ENCODE assay signal across 26 mouse cellular contexts in genomic region chr1:55567801-55568360, GRCm38 (mm10).
DNase-seq lines count a peak whose midpoint lies in the region; ATAC-seq and TF ChIP-seq lines count a peak whose summit lies in the region.
"Had no signal": no experiment of that assay in that cellular context is flagged by ENCODE, and none has a peak within 500 bp of the region (broad histone marks: within the 10 kb centered on the region; RNA-seq: fewer than 3 reads in every experiment).

No protein-coding gene starts in this region.

- no peak for TF ChIP-seq POLR2A in lung, adult 2 months (IDR thresholded peaks at IDR 0.05; ENCODE audit: borderline replicate concordance, extremely low read depth, low read depth, low read length)

- H3K27me3 ChIP-seq in hindbrain, embryonic 15.5 days: no peaks in the 10 kb centered on the region
- H3K27me3 ChIP-seq in hindbrain, embryonic 11.5 days (ENCODE audit: control insufficient read depth, insufficient read depth, low read length): no peaks in the 10 kb centered on the region
- H3K27me3 ChIP-seq in lung, embryonic 14.5 days (ENCODE audit: insufficient read depth, low read length): no peaks in the 10 kb centered on the region
- no peaks in the 10 kb centered on the region for H3K27me3 ChIP-seq in neural tube, embryonic 13.5 days
- H3K27me3 ChIP-seq: embryonic facial prominence, embryonic 13.5 days; heart, embryonic 12.5 days; limb, embryonic 12.5 days had no signal

- H3K9ac ChIP-seq in hindbrain, embryonic 15.5 days: no peak overlapping the region
- no peak overlapping the region for H3K9ac ChIP-seq in hindbrain, embryonic 11.5 days (ENCODE audit: low read depth, low read length)
- H3K9ac ChIP-seq in lung, embryonic 14.5 days: no peak overlapping the region
- H3K9ac ChIP-seq in neural tube, embryonic 13.5 days: no peak overlapping the region
- H3K9ac ChIP-seq: embryonic facial prominence, embryonic 13.5 days; heart, embryonic 12.5 days; limb, embryonic 12.5 days; liver, postnatal 0 days had no signal

- H3K4me1 ChIP-seq in hindbrain, embryonic 15.5 days (replicated peaks): no peaks in the 10 kb centered on the region
- no peaks in the 10 kb centered on the region for H3K4me1 ChIP-seq in hindbrain, embryonic 11.5 days (replicated peaks; ENCODE audit: control insufficient read depth, insufficient read depth, low read length)
- no peaks in the 10 kb centered on the region for H3K4me1 ChIP-seq in lung, embryonic 14.5 days (ENCODE audit: insufficient read depth)
- peaks cover 7% of the 10 kb centered on the region for H3K4me1 ChIP-seq in lung, adult 2 months (ENCODE audit: control insufficient read depth, insufficient read depth, low read length)
- no peaks in the 10 kb centered on the region; the same call in 1 of the 2 replicates for H3K4me1 ChIP-seq in neural tube, embryonic 13.5 days (replicated peaks)
- H3K4me1 ChIP-seq: embryonic facial prominence, embryonic 13.5 days; limb, embryonic 12.5 days had no signal

- no peak for TF ChIP-seq CTCF in lung, embryonic 14.5 days (IDR thresholded peaks at IDR 0.05; ENCODE audit: low read depth)
- TF ChIP-seq CTCF in lung, adult 2 months (IDR thresholded peaks at IDR 0.05; ENCODE audit: insufficient read depth, low read length): no peak

- no peak for ATAC-seq in hindbrain, embryonic 15.5 days (ENCODE audit: low FRiP score, low read depth)
- no peak for ATAC-seq in hindbrain, embryonic 11.5 days (ENCODE audit: low FRiP score)
- ATAC-seq in lung, embryonic 14.5 days (ENCODE audit: insufficient read depth): peak; percentile 50; the same call in 1 of the 2 replicates
- ATAC-seq in neural tube, embryonic 13.5 days (ENCODE audit: low read depth): peak; percentile 69; the same call in 1 of the 2 replicates
- ATAC-seq: activated CD4-positive, CD25-positive, alpha-beta regulatory T cell, adult 4 months; forebrain, embryonic 16.5 days; intestine, postnatal 0 days; liver, postnatal 0 days had no signal

- WGBS in hindbrain, embryonic 15.5 days: 51% methylated on average over 5 of the region's 5 CpGs
- 66% methylated on average over 5 of the region's 5 CpGs for WGBS in hindbrain, embryonic 11.5 days
- 41% methylated on average over 5 of the region's 5 CpGs for WGBS in lung, embryonic 14.5 days
- 55% methylated on average over 5 of the region's 5 CpGs for WGBS in lung, adult 2 months
- WGBS in neural tube, embryonic 13.5 days: 61% methylated on average over 5 of the region's 5 CpGs

- no peak overlapping the region for H3K4me2 ChIP-seq in hindbrain, embryonic 15.5 days
- H3K4me2 ChIP-seq in hindbrain, embryonic 11.5 days (replicated peaks; ENCODE audit: low read depth, low read length): no peak overlapping the region
- H3K4me2 ChIP-seq in lung, embryonic 14.5 days: no peak overlapping the region
- H3K4me2 ChIP-seq in neural tube, embryonic 13.5 days: no peak overlapping the region
- H3K4me2 ChIP-seq: embryonic facial prominence, embryonic 13.5 days; heart, embryonic 12.5 days; limb, embryonic 12.5 days; liver, embryonic 11.5 days had no signal

- DNase-seq in hindbrain, embryonic 11.5 days (ENCODE audit: low spot score): no peak
- peak; percentile 65 for DNase-seq in lung, embryonic 14.5 days
- DNase-seq in lung, adult 2 months: no peak
- DNase-seq in neural tube, embryonic 10.5 days (ENCODE audit: extremely low spot score, low spot score): no peak
- DNase-seq in thymus, adult 18-20 months: no peak
- DNase-seq: adrenal gland, adult 8-10 months; cerebellum, adult 2 months; cerebellum, postnatal 25 days; gastrocnemius, postnatal 25 days; heart, adult 18-20 months; heart, postnatal 10 days; kidney, postnatal 36 days; liver, postnatal 0 days; midbrain, embryonic 14.5 days; right cerebral cortex, postnatal 14 days had no signal

- no peaks in the 10 kb centered on the region for H3K36me3 ChIP-seq in hindbrain, embryonic 15.5 days
- H3K36me3 ChIP-seq in hindbrain, embryonic 11.5 days (ENCODE audit: control insufficient read depth, insufficient read depth, low read length): no peaks in the 10 kb centered on the region
- no peaks in the 10 kb centered on the region for H3K36me3 ChIP-seq in lung, embryonic 14.5 days (ENCODE audit: insufficient read depth)
- no peaks in the 10 kb centered on the region for H3K36me3 ChIP-seq in neural tube, embryonic 13.5 days
- H3K36me3 ChIP-seq: embryonic facial prominence, embryonic 13.5 days; heart, embryonic 12.5 days; limb, embryonic 12.5 days had no signal

- no peaks in the 10 kb centered on the region for H3K9me3 ChIP-seq in hindbrain, embryonic 15.5 days
- H3K9me3 ChIP-seq in hindbrain, embryonic 11.5 days (ENCODE audit: control insufficient read depth, low read length): no peaks in the 10 kb centered on the region
- no peaks in the 10 kb centered on the region for H3K9me3 ChIP-seq in lung, embryonic 14.5 days (ENCODE audit: low read depth, low read length)
- no peaks in the 10 kb centered on the region for H3K9me3 ChIP-seq in neural tube, embryonic 13.5 days
- H3K9me3 ChIP-seq: embryonic facial prominence, embryonic 13.5 days; heart, embryonic 12.5 days; limb, embryonic 12.5 days had no signal

- H3K4me3 ChIP-seq in hindbrain, embryonic 15.5 days: no peak overlapping the region
- H3K4me3 ChIP-seq in hindbrain, embryonic 11.5 days (ENCODE audit: low read depth, low read length): no peak overlapping the region
- H3K4me3 ChIP-seq in lung, embryonic 14.5 days (ENCODE audit: low read depth, low read length): no peak overlapping the region
- no peak overlapping the region for H3K4me3 ChIP-seq in lung, adult 2 months (replicated peaks; ENCODE audit: extremely low read depth, low read depth, low read length)
- no peak overlapping the region for H3K4me3 ChIP-seq in neural tube, embryonic 13.5 days
- H3K4me3 ChIP-seq: embryonic facial prominence, embryonic 13.5 days; heart, embryonic 12.5 days; limb, embryonic 12.5 days; myocyte had no signal

- 0 out of 2 replicates have a peak overlapping the region, but pooled peaks have one; percentile 30 for H3K27ac ChIP-seq in hindbrain, embryonic 15.5 days (replicated peaks)
- H3K27ac ChIP-seq in hindbrain, embryonic 11.5 days (ENCODE audit: low read depth, low read length): no peak overlapping the region
- H3K27ac ChIP-seq in lung, embryonic 14.5 days (ENCODE audit: low read depth): no peak overlapping the region
- peak overlapping the region; percentile 35; the same call in 1 of the 2 replicates for H3K27ac ChIP-seq in neural tube, embryonic 13.5 days (replicated peaks)
- H3K27ac ChIP-seq: embryonic facial prominence, embryonic 13.5 days; limb, embryonic 12.5 days; stomach, postnatal 0 days had no signal

Comparison
In these comparisons a context has a peak if more than half of its experiments do, and no peak if none do; other contexts are left out.
1. H3K27ac ChIP-seq: peak in hindbrain, embryonic 15.5 days (single experiment) and neural tube, embryonic 13.5 days (single experiment); none in hindbrain, embryonic 11.5 days (single experiment) and lung, embryonic 14.5 days (single experiment).
2. ATAC-seq: peak in lung, embryonic 14.5 days (single experiment) and neural tube, embryonic 13.5 days (single experiment); none in hindbrain, embryonic 15.5 days (single experiment) and hindbrain, embryonic 11.5 days (single experiment).